Mouse (Mus musculus) gastrocnemius, adult 8-10 months (tissue): Measurements from ENCODE around the gene Ackr4. TPM values are rescaled to one million over a fixed set of nuclear protein-coding genes. Genes with fewer than 3 reads are reported as not detected.

Source experiments
- DNase-seq, 2 experiments: peaks; one replicate each; pipeline ENCODE4 v3.0.0; 2022; ENCODE audit warnings: low spot score in 2 of 2
- total RNA-seq, 4 experiments: library from RNA; stranded (reverse); gene quantifications; 2 replicates each; pipeline ENCODE4 v1.2.4; 2022

Ackr4 gene
- total RNA-seq, 4 experiments from 2014 or later: 0.24 to 0.40 (median 0.29) TPM; not detected in 1

DNA sequence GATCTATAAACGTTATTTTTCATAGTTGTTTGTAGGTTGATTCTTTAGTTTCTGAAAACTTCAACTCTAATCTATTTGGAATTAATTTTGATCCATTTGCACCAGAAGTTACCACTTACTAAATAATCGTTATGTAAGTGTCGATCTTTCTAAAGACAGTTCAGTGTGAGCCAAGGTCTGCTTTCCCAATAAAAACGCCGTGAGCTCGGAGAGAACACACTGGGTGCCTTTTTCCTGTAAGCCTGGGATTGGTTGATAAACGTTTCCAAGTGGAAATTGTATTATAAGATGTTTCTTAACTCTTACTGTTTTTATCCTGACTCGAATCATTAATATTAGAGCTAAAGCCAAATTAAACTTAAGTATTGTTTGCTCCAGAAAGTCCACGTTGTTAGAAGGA lies 19.8 kb downstream of the Ackr4 start:
- DNase-seq: no peak

DNA sequence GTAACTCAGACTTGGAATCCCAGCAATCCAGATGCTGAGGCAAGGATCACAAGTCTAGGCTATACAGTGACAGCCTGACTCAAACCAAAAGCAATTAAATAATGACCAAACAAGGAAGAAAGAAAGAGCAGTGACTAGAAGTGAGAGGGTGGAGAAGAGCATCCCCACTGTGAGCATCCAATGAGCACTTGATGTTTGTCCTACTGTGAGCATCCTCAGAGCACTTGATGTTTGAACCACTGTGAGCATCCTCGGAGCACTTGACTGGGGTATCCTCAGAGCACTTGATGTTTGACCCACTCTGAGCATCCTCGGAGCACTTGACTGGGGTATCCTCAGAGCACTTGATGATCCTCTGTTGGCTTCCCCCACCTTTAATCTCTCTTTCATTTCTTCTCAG lies 21.7 kb downstream of the Ackr4 start:
- DNase-seq: no peak

DNA sequence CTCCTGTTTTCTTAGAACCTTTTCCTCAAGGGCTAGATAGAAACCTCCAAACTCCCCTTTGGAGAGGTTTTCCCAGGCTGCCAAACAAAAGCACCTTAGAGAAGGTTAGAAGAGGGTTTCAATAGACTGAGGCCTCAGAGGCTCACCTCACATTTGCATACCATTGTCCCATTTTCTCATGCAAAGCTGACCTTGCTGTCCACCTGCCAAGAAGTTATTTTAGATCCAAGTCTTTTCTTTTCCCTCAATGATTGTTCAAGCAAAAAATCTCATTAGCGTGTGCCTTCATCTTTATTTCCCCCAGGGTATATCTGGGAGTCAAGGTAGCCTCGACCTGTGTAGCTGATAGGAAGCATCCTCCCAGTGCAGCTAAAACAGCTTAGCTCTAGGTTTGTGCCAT lies 23.8 kb downstream of the Ackr4 start:
- no peak for DNase-seq

DNA sequence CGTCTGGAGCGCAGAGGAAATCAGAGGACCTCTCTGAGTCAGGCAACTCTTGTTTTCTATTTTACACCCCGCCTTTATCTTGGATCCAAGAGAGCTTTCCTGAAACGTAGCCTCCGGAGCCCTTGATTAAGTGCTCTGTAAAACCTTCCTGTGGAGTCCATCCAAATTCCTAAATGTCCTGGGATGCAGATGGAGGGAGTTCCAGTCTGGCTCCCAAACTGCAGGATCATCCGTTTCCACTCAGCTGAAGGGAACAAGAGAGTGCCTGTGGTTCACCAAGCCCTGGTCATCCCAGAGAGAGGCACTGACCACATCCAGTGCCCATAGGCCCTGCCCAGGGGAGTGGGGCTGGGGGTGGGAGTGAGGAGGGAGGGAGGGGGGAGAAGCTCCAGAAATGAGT lies 24.4 kb downstream of the Ackr4 start:
- no peak for DNase-seq

DNA sequence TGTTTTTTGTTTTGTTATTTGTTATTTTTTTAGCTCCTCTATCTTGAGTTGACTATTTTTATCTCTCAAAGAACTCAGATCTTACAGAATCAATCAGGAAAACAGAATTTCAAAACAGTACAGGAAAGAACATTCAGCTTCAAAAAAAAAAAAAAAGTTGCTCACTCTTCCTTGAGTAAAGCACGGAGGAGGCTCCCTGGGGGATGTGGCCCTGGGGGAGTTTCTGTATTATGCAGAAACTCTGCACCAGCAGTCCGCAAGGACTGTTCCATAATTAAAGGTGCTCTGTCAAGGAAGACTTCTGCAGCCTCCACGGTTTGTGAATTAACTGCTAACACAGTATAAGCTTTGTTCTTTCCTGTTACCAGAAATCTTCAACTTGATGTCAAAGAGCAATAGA lies 25.3 kb downstream of the Ackr4 start:
- no peak for DNase-seq

DNA sequence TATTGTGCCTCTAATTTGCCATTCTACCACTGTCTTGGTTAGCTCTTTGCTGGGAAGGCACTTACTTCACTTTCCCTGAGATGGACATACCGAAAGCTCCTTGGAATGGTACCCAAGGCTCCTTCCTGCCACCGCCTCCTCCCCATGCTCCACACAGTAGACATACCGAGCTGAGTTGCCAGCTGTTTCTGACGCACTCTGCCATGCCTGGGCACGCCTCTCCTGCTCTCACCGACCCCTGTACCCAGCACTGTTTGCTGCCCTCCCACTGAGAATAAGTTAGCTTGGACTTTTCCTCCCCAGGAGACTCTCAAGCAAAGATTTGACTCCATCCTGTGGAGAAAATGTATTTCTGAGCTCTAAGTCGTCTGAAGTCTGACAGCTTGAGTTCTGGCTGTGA lies 25.9 kb downstream of the Ackr4 start:
- no peak for DNase-seq

DNA sequence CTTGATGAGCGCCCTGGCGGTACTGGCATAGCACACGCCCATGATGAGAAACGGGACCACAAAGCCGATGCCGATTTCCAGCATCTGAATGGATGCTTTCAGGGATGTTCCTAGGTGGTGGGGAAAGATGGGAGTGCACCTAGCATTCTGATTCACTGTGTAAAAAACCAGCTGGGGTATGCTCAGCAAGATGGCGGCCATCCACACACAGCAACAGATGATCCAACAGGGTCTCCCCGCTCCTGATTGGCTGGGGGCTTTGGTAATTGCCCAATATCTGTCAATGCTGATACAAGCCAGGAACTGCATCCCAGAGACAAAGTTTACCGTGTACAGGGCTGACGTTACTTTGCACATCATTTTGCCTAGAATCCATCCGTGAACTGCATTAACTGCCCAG lies 27.7 kb downstream of the Ackr4 start:
- no peak for DNase-seq

DNA sequence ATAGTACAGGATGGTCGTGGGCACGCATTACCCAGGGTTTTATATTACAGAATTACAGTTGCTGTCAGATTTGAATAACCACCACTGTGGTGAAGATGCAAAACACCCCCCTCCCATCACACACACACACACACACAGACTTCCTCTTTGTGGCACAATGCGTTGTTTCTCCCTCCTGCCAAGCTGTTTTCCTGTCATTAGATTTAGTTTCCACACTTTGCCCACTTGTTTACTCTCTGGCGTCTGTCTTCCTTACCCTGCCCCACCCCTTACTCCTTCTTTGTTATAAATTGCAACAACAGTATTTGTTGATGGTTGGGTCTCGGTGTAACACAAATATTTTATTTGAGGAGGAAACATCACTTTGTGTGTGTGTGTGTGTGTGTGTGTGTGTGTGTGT lies 28.5 kb downstream of the Ackr4 start:
- DNase-seq: no peak

DNA sequence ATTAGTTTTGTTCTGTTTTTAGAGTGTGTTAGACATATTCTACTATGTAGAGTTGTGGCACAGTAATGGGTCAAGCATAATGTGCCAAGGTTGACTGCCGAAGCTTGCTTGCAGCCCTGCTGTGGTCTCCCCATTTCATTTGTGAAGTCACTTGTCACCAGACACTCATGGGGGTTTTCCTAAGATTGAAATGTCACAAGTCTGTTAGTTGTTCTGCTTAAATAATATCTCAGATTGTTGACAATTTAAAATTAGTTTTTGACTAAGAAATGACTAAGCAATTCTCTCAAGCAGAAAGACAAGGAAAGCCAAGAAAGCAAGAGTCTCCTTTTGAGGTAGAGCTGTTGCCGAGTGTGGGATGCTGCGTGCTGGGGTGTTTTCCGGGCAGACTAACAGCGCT lies 33.8 kb downstream of the Ackr4 start:
- no peak for DNase-seq

DNA sequence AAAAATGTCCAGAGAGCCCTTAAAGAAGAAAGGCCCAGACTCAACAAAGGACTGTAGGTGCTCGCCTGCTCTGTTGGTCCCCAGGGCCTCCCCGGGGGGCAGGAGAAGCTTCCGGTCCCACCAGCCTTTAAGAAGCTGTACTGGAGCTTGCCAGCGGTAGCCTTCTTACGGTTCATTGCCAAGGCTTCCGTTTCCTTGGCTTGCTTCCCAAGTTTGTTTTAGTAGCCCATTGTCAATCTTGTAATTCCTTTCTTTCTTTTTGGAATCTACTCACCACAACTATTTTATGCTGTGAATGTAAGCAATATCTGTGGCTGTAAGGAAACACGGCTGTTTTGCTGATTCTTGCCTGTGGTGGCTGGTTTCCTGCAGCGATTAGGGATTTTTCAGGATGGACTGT lies 38.2 kb downstream of the Ackr4 start:
- no peak for DNase-seq

DNA sequence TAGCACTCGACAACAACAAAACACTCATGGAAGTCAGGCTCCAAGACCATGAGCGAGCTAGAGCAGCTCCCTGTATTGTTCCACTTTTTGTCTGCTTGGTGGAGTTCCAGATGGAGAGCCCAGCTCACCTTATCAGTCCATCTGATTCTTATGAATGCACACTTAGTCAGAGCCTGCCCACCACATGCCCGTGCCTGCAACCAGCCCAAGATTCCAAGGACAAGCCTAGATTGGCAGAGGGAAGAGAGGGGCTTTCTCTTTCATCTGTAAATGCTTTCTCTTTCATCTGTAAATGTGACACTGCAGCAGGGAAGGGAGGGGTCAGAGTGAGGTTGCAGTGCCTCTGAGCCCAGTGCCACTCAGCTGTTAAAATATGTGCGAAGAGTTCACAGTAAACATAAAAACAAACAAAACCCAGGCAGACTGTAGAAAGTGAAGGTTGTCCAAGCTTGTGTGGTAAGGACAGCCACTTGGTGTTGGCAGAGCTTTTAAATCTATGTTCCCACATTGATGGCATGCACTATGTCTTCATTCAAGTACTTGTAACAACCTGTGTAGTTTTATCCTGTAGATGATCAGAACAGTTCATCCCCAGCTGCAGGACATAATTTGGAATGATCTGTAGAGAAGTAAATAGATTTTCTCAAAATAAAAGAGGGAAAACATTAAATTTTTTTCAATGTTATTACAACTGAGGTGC lies 40.9 kb downstream of the Ackr4 start:
- no peak for DNase-seq

DNA sequence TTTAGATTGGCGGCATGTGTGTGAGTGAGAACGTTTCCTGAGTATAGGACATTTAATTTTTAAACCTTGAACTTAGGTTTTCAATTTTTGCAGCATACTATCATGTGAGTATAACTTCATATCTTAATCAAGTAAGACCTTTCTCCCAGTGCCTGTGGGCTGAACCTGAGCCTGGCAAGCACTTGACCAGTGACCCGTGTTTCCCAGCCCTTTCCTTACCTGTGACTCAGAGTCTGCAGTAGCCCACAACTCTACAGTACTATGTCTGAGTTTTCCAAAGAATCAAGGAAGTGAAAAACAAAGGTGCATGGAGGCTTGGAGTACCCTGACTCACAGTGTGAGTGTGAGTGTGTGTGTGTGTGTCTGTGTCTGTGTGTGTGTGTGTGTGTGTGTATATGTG lies 46.7 kb downstream of the Ackr4 start:
- no peak for DNase-seq

DNA sequence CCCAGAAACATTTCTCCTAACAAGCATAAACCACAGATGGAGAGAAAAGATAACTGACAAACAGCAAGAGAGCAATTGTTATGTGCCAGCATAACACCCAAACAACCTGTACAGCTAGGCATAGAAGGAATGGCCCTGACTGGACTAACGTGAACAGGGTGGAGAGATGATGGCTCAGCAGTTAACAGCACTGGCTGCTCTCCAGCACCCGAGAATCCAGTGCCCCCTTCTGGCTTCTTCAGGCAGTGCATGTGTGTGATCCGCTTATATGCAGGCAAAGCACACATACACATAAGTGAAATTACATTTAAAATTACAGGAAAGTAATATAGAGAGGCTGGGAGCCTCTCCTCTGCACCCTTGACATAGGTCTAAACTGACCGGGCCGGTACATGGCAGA lies 47.4 kb downstream of the Ackr4 start:
- no peak for DNase-seq

DNA sequence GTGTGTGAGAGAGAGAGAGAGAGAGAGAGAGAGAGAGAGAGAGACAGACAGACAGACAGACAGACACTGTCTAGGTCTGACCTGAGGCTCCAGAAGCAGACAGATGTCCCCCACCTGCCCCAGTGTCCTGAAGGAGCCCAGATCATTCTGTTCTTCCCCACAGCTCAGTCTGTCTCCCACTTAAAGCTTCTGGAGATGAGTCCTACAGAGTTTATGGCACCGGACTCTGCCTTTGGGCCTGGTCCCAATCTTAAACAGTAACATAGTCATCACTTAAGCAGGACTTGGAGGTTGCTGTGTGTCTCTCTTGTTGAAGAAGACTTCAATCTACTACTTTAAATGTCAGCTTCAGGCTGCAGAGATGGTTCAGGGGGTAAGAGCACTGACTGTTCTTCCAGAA lies 48.0 kb downstream of the Ackr4 start:
- no peak for DNase-seq

DNA sequence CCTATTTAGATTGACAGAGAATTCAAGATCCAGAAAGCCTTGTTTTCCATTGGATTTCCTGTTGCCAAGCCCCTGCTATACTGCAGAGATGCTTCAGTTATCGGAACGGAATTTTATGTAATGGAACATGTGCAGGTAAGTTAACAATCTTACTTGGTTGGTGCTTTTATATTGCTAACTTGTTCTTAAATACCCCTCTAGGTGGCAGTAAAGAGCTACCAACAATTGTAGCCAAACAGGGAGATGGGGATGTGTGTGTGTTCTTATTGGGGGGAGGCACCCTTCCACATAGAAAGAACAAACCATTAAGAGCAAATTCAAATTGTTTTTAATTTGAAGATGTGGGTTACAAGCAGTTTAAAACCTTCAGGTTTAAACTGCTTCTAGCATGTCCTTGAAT lies 50.9 kb downstream of the Ackr4 start:
- no peak for DNase-seq

DNA sequence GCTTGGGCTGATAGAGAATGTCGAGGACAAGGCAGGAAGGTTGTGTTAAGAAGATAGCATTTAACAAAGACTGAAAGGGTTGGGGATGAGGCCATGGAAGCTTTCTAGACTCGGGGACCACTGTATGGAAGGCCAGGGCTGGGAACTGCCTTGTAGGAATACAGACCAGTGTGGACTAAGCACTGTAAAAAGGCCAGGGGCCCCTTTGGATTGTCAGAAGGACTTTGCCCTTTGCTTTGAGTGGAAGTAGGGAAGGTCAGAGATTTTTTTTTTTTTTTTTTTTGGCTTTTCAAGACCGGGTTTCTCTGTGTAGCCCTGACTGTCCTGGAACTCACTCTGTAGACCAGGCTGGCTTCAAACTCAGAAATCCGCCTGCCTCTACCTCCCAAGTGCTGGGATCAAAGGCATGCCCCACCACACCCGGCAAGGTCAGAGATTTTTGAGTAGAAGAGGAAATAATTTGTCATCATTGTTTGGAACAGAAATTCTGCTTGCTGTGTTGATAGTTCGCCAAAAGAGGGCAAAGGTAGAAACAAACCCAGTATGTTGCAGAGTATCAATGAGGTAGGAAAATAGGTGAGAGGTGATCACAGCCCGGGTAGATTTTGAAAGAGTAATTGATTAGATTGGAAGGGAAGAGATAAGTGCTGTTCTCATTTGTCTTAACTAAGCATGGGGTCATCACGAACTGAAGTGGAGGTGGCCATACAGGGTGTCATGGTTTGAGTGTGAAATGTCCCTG lies 55.7 kb downstream of the Ackr4 start:
- DNase-seq: no peak

DNA sequence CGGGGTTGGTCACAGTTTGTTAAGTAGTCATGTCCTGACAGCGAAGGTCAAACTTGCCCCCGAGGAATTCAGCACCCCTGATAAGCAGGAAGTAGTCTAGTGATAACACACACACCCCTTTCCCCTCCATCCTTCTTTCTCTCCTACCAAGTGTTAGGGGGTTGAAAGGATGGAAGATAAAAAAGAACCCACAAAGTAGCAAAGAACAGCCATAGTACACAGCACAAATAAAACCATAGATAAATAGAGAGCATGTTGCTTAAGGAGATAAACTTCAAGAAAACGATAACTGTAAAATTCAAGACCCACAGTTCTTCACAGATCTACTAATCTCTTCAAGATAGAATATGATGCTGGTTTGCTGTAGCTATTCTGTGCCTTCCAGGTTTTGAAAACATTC lies 56.5 kb downstream of the Ackr4 start:
- no peak for DNase-seq

DNA sequence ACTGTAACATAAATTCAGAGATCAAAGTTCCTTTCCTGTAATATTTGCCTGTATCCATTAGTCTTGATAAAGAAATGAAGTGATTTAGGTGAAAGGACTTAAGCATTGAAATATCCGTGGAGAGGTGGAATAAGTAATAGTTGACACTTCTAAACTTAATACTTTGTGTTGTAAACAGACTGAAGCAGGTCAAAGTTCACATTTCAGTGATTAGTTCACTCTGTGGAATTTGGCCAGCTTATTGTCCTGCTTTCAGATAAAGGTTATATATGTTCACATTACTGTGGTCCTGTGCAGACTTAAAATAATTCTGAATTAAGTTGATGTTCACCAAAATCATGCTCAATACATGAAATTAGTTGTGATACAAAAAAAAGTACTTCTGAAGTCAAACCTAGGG lies 62.2 kb downstream of the Ackr4 start:
- no peak for DNase-seq

DNA sequence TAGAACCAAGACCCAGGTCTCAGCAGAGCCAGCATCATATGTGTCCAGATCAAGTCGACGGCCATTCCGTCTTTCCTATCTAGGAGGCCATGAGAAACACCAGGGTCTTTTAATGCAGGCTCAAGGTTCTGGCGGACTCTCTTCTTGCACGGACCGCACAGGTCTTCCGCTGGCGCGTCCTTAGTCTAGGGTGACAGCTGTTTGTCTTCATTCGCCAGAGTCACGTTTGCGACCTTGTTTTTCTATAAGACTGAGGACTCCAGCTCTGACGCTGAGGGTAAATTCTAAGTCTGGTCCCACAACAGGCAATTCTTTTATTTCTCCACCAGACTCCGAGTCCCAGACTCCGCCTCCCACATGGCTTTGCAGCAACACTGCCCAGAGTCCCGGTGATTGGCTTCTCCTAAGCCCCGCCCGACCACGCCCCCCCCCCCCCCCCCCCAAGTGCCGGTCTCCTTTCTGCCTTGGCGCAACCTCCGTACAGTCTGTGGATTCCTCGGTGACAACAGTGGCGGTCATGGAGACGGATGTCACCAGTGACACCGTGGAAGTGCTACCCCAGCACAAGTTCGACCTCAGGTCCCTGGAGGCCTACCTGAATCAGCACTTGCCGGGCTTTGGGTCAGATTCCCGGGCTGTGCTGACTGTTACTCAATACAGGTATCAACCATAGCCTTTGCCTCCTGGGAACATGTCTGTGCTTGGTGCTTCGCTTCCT lies 63.3 kb downstream of the Ackr4 start, which contains the start of gene Acad11:
Acad11 (plus strand) TSS at position 134 of the 718 bp plus-strand sequence.
- DNase-seq: peak; percentile 78

DNA sequence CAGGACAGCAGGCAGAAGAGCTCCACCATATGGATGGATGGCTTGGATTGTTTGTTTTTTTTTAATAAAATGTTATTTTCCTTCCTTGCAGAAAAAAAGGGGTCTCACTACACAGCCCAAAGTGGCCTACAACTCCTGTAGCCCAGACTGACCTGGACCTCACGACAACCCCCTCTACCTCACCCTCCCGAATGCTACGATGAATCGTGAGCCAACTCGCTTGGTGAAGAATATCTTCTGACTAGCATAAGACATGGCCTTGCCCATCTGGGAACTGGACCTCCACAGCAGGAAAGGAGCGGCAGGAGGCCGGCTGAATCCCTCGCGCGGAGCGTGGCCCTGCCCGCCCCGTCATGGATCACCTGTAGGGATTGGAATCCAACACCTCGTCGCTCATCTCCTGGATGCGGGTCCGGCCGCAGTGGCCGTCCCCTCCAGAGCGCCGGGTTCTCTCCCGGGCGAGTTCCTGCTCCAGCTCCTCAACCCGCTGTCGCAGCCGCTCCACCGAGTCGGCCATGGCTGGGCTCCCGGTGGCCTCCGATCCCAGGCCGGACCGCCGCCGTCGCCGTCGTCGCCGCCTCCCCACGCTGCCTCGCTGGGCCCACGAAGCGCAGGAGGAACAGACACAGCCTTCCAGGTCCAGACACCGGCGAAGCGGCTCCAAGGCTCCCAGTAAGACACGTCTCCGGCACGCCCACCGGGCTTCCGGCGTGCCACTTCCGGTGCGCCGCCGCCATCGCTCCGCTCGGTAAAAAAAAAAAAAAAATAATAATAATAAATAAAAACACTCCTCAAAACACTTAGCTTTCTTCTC lies 64.1 kb downstream of the Ackr4 start, which contains the start of gene Uba5:
Uba5 (minus strand) TSS at position 705 of the 814 bp plus-strand sequence.
- DNase-seq: peak in 1 of 2 experiments; percentile 54

DNA sequence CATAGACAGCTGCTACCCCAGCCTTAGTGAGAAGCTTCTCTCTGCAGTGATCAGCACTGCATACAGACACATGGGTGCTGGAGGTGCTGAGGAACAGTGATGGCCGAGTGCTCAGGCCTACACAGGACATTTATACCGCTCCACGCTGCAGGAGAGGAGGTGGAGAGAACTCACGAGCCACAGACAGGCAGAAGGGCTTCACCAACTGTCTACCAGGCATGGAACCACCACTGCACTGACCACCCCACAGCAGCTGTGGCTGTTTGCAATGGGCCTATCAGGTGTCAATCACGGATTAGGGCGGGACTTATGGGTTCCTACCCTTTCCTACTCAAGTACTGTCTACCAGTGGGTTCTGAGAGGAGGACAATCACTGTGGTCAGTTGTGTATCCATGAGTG lies 75.7 kb downstream of the Ackr4 start:
- DNase-seq: no peak

DNA sequence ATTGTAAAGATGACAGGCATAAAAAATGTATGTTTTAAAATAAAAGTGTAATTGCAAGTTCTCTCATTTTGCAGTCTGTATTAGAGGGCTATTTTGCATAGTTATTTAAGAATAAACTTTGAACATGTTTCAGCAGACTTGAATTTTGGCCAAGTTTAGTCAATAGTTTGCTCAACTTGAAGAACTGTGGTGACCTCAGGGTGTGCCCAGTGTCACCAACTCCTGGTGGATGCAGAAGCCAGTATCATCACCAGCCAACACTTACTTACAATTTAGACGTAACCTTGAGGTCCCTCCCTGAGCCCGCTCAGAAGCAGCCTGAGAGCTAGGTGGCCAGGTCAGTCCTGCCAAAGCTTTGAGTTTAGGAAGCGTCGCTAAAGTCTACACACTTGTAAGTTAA lies 83.1 kb downstream of the Ackr4 start:
- no peak for DNase-seq
